Mouse (Mus musculus) heart, embryonic 10.5 days (tissue): ENCODE data around the gene B3galt4. TPM values are rescaled to one million over a fixed set of nuclear protein-coding genes. Genes with fewer than 3 reads are reported as not detected.
A peak's percentile ranks its signal among the peaks of the same experiment; 100 is the strongest.

Experiments used
- DNase-seq: peaks from one replicate; pipeline ENCODE4 v3.0.0-alpha.2; 2017; ENCODE audit warnings: low spot score
- H3K27ac ChIP-seq: fragments of 300-500 bp; sonication (generic); 2 replicates; pipeline ENCODE4 v1.5.1; 2016; ENCODE audit warnings: mild to moderate bottlenecking
- H3K27me3 ChIP-seq: fragments of 300-500 bp; sonication (generic); 2 replicates; pipeline ENCODE4 v1.6.1; 2016; ENCODE audit warnings: mild to moderate bottlenecking; ENCODE audit not compliant: poor library complexity, insufficient read depth, severe bottlenecking
- H3K36me3 ChIP-seq: fragments of 300-500 bp; sonication (generic); 2 replicates; pipeline ENCODE4 v1.6.1; 2016; ENCODE audit warnings: mild to moderate bottlenecking, moderate library complexity
- H3K4me1 ChIP-seq: fragments of 300-500 bp; sonication (generic); 2 replicates; pipeline ENCODE4 v1.6.1; 2016; ENCODE audit warnings: mild to moderate bottlenecking
- H3K4me3 ChIP-seq: fragments of 300-500 bp; sonication (generic); 2 replicates; pipeline ENCODE4 v1.5.1; 2016; ENCODE audit warnings: mild to moderate bottlenecking, moderate library complexity
- H3K9me3 ChIP-seq: fragments of 300-500 bp; sonication (generic); 2 replicates; pipeline ENCODE4 v1.6.1; 2016; ENCODE audit warnings: mild to moderate bottlenecking, moderate library complexity
- WGBS: fragments of 180-500 bp; shearing (Covaris S2); methylation state at CpG from one replicate; pipeline ENCODE4 v1.1.7; 2016; 5-methylcytosine and 5-hydroxymethylcytosine counted together
- polyA plus RNA-seq: library from polyadenylated mRNA; unstranded; fragments of >200 nt; fragmentation: Nextera tagmentation; extraction: Ambion mirVana; gene quantifications from 2 replicates; pipeline ENCODE4 v1.2.1, GENCODE M21; 2016

B3galt4 gene
- polyA plus RNA-seq, 1 experiment from 2014 or later = 5.9 TPM

- H3K4me1 ChIP-seq = peaks cover 29% of the 10 kb centered on the region
- 88% methylated on average over 11 of the region's 11 CpGs for WGBS
- H3K27me3 ChIP-seq = no peaks in the 10 kb centered on the region
- DNase-seq = no peak
- no peak overlapping the region for H3K4me3 ChIP-seq
- peaks cover 49% of the 10 kb centered on the region for H3K36me3 ChIP-seq
- H3K9me3 ChIP-seq = no peaks in the 10 kb centered on the region
- no peak overlapping the region for H3K27ac ChIP-seq
Observed at GRCm38 (mm10) chr17:33931947-33932346, 19.3 kb downstream of the B3galt4 start.

- peak overlapping the region; percentile 98 for H3K4me3 ChIP-seq
- DNase-seq = no peak
- WGBS = 30% methylated on average over 18 of the region's 18 CpGs
- peak overlapping the region; percentile 95 for H3K27ac ChIP-seq
- H3K4me1 ChIP-seq = peaks cover 29% of the 10 kb centered on the region
- H3K9me3 ChIP-seq = no peaks in the 10 kb centered on the region
- H3K27me3 ChIP-seq = no peaks in the 10 kb centered on the region
- peaks cover 48% of the 10 kb centered on the region for H3K36me3 ChIP-seq
Observed at GRCm38 (mm10) chr17:33931159-33931866, 20.0 kb downstream of the B3galt4 start.

- Histone ChIP-seq H3K4me3 (peak overlapping the region; percentile 98), H3K27ac (peak overlapping the region; percentile 95), H3K36me3 (peaks cover 43% of the 10 kb centered on the region), H3K27me3 (no peaks in the 10 kb centered on the region), H3K4me1 (peaks cover 29% of the 10 kb centered on the region), H3K9me3 (no peaks in the 10 kb centered on the region)
- no peak for DNase-seq
- under 1% methylated on average over 45 of the region's 45 CpGs for WGBS
Observed at GRCm38 (mm10) chr17:33930280-33931158, 20.8 kb downstream of the B3galt4 start.

DNA sequence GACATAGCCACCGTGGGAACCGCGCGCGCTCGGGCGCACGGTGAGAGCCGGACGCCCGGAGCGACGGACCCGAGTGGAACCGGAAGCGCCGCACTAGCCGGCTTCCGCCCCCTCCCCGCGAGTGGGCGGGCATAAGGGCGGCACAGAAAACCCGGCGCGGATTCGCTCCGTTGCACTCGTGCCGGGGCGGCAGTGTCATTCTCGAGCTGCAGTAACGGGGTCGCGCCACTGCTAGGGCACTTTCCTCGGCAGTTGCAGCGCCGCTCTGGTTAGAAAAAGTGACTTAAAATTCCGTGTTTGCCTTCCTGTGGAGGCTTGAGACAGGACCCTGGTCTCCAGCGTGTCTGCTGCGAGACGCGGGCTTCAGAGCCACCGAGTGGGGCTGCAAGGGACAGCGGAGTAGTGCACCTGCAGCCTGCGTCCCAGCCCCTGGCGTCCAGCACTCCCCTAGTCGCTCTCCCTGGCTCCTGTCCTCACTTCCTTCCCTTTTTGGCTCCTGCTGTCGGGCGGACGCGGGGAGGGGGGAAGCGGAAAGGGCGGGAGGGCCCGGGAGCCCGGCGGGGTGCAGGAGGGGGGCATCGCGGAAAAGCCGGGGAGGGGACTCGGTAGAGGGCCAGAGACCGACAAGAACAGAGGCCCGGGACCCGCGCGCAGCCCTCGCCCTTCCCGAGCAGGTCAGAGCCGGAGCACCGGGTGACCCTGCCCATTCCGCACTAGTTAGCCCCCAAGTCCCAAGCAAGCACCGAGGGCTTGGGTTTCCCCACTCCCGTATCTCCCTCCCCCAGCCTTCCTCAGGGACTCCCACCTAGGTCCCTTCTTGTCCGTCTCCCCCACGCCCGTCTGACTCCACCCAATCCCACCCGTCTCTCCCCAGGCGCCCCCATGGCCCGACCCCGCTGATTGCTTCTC lies 21.7 kb downstream of the B3galt4 start, which contains the start of gene Rgl2:
TSS of gene Rgl2 (plus strand) at position 173 of the 909 bp plus-strand sequence.
- WGBS = under 1% methylated on average over 74 of the region's 80 CpGs
- Histone ChIP-seq H3K27me3 (no peaks in the 10 kb centered on the region), H3K4me3 (peak within 1 kb of the TSS; percentile 98), H3K9me3 (no peaks in the 10 kb centered on the region), H3K4me1 (peaks cover 29% of the 10 kb centered on the region), H3K36me3 (peaks cover 40% of the 10 kb centered on the region), H3K27ac (peak within 1 kb of the TSS; percentile 95)
- peak; percentile 94 for DNase-seq

- Histone ChIP-seq H3K4me1 (peaks cover 32% of the 10 kb centered on the region), H3K36me3 (peaks cover 27% of the 10 kb centered on the region), H3K4me3 (peak overlapping the region; percentile 98), H3K9me3 (no peaks in the 10 kb centered on the region), H3K27me3 (no peaks in the 10 kb centered on the region), H3K27ac (peak overlapping the region; percentile 95; the same call in 1 of the 2 replicates)
- DNase-seq = no peak
- 57% methylated on average over 21 of the region's 21 CpGs for WGBS
Observed at GRCm38 (mm10) chr17:33928251-33928947, 22.9 kb downstream of the B3galt4 start.

DNA sequence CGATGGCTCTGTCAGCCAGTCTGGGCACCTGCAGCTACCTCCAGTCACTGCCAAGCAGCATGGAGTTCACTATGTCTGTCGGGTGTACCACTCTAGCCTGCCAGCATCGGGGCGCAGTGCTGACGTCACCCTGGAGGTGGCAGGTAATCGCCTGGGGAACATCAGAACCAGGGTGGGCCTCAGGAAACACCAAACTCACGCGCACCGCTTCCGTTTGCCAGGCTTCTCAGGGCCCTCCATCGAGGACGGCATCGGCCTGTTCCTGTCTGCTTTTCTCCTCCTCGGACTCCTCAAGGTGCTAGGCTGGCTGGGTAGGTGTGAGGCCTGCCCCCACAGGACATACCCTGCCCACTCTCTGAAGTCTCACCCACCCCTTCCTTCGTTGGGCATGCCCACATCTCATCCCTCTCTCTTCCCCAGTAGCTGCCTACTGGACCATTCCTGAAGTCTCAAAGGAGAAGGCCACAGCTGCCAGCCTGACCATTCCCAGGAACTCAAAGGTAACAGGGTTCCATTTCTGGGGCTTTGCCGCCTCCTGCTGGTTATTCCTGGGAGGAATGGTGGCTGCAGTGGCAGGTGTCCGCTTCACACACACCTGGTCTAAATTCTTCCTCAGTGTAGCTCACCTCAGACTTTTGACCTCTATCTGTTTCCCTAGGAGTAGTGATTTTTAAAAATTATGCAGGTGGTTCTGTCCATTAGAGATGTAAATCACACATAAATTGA lies 24.9 kb downstream of the B3galt4 start:
- 75% methylated on average over 17 of the region's 17 CpGs for WGBS
- Histone ChIP-seq H3K4me1 (peaks cover 24% of the 10 kb centered on the region), H3K36me3 (peaks cover 11% of the 10 kb centered on the region; the same call in 1 of the 2 replicates), H3K4me3 (0 out of 2 replicates have a peak overlapping the region, but pooled peaks have one; percentile 6), H3K9me3 (no peaks in the 10 kb centered on the region), H3K27ac (no peak overlapping the region), H3K27me3 (no peaks in the 10 kb centered on the region)
- no peak for DNase-seq

GRCm38 (mm10) chr17:33925406-33926116 lies 25.7 kb downstream of the B3galt4 start:
- Histone ChIP-seq H3K27me3 (no peaks in the 10 kb centered on the region), H3K4me1 (peaks cover 16% of the 10 kb centered on the region), H3K36me3 (peaks cover 11% of the 10 kb centered on the region; the same call in 1 of the 2 replicates), H3K27ac (no peak overlapping the region), H3K9me3 (no peaks in the 10 kb centered on the region), H3K4me3 (no peak overlapping the region)
- DNase-seq = no peak
- WGBS = 79% methylated on average over 21 of the region's 21 CpGs

DNA sequence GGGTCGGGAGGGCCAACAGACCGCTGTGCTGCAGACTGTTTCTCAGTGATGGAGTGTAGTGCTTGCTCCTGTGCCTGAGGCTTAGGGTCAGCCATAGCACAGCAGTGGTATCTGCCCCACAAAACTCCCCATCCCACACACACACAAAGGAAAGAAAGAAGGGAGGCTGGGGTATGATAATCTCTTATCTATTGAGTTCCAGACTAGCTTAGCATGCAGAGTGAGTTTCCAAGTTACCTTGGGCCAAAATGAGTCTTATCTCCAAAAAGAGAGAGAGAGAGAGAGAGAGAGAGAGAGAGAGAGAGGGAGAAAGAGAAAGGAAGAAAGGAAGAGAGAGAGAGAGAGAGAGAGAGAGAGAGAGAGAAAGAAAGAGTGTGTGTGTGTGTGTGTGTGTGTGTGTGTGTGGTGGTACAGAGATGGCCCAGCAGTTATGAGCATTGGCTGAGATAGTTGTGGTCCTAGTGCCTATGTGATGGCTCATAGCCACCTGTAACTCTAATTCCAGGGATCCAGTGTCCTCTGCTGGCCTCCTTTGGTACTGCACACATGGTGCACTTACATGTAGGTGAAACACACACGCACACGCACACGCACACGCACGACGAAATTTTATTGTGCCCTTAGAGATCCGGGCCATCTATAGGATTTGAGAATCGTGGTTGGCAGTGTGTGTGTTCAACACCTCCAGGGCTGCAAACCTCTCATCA lies 26.6 kb downstream of the B3galt4 start:
- DNase-seq = no peak
- peaks cover 11% of the 10 kb centered on the region; the same call in 1 of the 2 replicates for H3K36me3 ChIP-seq
- 78% methylated on average over 10 of the region's 10 CpGs for WGBS
- no peaks in the 10 kb centered on the region for H3K27me3 ChIP-seq
- peaks cover 21% of the 10 kb centered on the region for H3K4me1 ChIP-seq
- H3K4me3 ChIP-seq = no peak overlapping the region
- no peak overlapping the region for H3K27ac ChIP-seq
- H3K9me3 ChIP-seq = no peaks in the 10 kb centered on the region

DNA sequence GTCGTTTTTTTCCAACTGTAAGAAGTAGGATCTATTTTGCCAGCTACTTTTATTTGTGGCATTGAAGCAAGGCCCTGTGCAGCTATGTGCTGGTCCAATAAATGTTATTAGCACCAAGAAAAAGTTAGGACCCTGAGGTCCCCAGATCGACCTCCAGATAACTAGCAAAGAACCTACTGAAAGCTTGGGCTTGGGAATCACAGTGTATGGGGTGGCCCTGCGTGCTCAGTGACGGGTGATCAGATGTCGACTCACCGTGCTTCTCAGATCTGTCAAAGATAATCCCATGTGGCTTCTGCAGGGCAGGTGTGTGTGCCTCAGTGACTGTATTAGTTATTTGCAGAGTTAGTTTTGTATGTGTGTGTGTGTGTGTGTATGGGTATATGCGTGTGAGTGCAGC lies 29.9 kb downstream of the B3galt4 start:
- no peak overlapping the region for H3K27ac ChIP-seq
- H3K9me3 ChIP-seq = no peaks in the 10 kb centered on the region
- WGBS = 87% methylated on average over 7 of the region's 7 CpGs
- peaks cover 41% of the 10 kb centered on the region for H3K4me1 ChIP-seq
- no peaks in the 10 kb centered on the region for H3K27me3 ChIP-seq
- no peak for DNase-seq
- 0 out of 2 replicates have a peak overlapping the region, but pooled peaks have one; percentile 82 for H3K4me3 ChIP-seq
- H3K36me3 ChIP-seq = peaks cover 26% of the 10 kb centered on the region

DNA sequence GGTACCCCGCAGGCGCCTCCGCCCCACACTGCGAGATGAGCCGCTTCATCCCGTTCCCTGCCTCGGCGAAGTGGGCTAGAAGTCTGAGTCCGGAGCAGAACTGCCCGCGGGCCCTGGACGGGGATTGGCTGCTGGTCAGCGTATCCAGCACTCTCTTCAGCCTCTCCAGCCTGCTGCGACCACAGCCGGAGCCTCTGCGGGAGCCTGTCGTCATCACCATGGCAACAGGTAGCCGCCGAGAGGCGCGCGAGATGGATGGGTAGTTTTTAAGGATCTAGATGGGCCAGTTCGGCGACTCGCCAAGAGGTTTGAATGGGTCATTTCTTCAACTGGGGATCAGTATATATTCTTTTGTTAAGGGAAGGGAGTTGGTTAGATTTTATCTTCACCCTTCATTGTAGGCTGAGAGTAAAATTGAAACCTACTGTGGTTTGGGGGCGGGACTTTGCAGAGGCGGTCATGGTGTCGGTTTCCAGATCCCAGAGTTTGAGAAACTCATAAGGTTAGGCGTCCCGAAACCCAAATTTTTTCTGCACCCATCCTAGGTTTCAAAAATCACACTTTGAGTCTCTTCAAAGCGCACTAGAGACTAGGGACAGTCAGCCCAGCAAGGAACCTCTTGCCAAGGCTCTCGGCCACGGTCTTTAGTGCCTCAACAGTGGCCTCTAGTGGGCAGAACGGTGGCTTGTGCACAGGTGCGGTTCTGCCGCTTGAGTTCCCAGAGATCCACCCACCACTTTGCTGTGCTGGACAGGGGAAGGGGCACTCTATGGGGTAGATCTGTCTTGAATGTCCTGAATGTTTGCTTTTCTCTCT lies 30.8 kb downstream of the B3galt4 start:
- Histone ChIP-seq H3K27me3 (no peaks in the 10 kb centered on the region), H3K36me3 (peaks cover 22% of the 10 kb centered on the region), H3K4me3 (peak overlapping the region; percentile 82), H3K9me3 (no peaks in the 10 kb centered on the region), H3K4me1 (peaks cover 41% of the 10 kb centered on the region), H3K27ac (peak overlapping the region; percentile 83)
- under 1% methylated on average over 36 of the region's 36 CpGs for WGBS
- peak; percentile 92 for DNase-seq
